Mouse (Mus musculus) MEL (cell line): ENCODE measurements around the gene Ranbp1.

Source experiments
- CHD2 ChIP-seq: IDR thresholded peaks from 2 replicates; pipeline ENCODE4 v1.6.1; 2011; ENCODE audit warnings: low read length, improper control_type of control experiment
- CTCF ChIP-seq, 3 experiments: IDR thresholded peaks in 2 of 3; conservative IDR thresholded peaks in 1 of 3; 2 replicates each; pipeline ENCODE4 v1.5.1; 2011 to 2012; ENCODE audit warnings: low read length in 3 of 3, low read depth in 2 of 3, mild to moderate bottlenecking in 2 of 3, improper control_type of control experiment in 1 of 3, inconsistent platforms in 1 of 3, mixed read lengths in 1 of 3, moderate library complexity in 1 of 3; ENCODE audit not compliant: control insufficient read depth in 1 of 3, insufficient read depth in 1 of 3, poor library complexity in 1 of 3, severe bottlenecking in 1 of 3
- E2F4 ChIP-seq: IDR thresholded peaks from 2 replicates; pipeline ENCODE4 v1.6.1; 2011; ENCODE audit warnings: low read depth, low read length, improper control_type of control experiment, borderline replicate concordance
- EP300 ChIP-seq, 2 experiments: IDR thresholded peaks; 2 replicates each; pipeline ENCODE4 v1.6.1; 2011; ENCODE audit warnings: improper control_type of control experiment in 2 of 2, low read length in 2 of 2, low read depth in 1 of 2, mild to moderate bottlenecking in 1 of 2
- POLR2A ChIP-seq, 2 experiments: IDR thresholded peaks; 2 replicates each; pipeline ENCODE4 v1.6.1; 2011 to 2012; ENCODE audit warnings: low read length in 2 of 2, mild to moderate bottlenecking in 2 of 2, control low read depth in 1 of 2, improper control_type of control experiment in 1 of 2, low read depth in 1 of 2, moderate library complexity in 1 of 2; ENCODE audit not compliant: control insufficient read depth in 1 of 2, insufficient read depth in 1 of 2, poor library complexity in 1 of 2
- USF2 ChIP-seq, 2 experiments: IDR thresholded peaks; 2 replicates each; pipeline ENCODE4 v1.6.1; 2011 to 2012; ENCODE audit warnings: improper control_type of control experiment in 2 of 2, low read length in 2 of 2, borderline replicate concordance in 1 of 2, inconsistent platforms in 1 of 2, low read depth in 1 of 2, mild to moderate bottlenecking in 1 of 2; ENCODE audit not compliant: insufficient read depth in 1 of 2

DNA sequence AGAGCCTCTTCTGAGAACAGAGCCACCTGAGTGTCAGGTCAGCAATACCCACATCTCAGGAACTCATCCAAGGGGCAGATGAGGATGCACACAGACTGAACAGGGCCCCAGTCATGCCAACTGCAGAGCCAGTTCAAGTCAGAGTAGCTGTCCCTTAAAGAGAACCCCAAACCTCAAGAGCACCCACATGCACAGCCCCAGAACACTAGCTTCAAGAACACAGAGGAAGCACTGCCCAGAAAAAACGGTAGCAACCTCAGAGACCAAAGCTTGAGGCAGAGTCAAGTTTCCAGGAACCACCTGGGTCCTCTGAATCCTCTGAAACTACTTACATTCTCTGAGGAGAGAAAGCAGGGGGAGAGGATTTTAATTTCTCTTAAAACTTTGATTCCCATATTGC lies 15.1 kb downstream of the Ranbp1 start:
- TF ChIP-seq USF2 (IDR thresholded peaks at IDR 0.05; ENCODE audit: borderline replicate concordance in 1 of 2, insufficient read depth in 1 of 2, low read depth in 1 of 2, low read length in 2 of 2) (no peak), CHD2 (no peak), CTCF (IDR thresholded peaks at IDR 0.05 in 2 of 3, conservative IDR thresholded peaks at IDR 0.05 in 1 of 3; ENCODE audit: control insufficient read depth in 1 of 3, insufficient read depth in 1 of 3, low read depth in 2 of 3, low read length in 3 of 3, poor library complexity in 1 of 3, severe bottlenecking in 1 of 3) (no peak), POLR2A (IDR thresholded peaks at IDR 0.05; ENCODE audit: control insufficient read depth in 1 of 2, insufficient read depth in 1 of 2, low read depth in 1 of 2, low read length in 2 of 2, poor library complexity in 1 of 2) (no peak), E2F4 (no peak), EP300 (IDR thresholded peaks at IDR 0.05; ENCODE audit: low read depth in 1 of 2, low read length in 2 of 2) (no peak)
